Mouse (Mus musculus) urinary bladder, postnatal 0 days (tissue): ENCODE data around the gene Cd38. TPM values are rescaled to one million over a fixed set of nuclear protein-coding genes. Genes with fewer than 3 reads are reported as not detected.

Source experiments
- polyA plus RNA-seq: library from polyadenylated mRNA; unstranded; fragments of >200 nt; fragmentation: Nextera tagmentation; extraction: Ambion mirVana; gene quantifications from 2 replicates; pipeline ENCODE4 v1.2.1, GENCODE M21; 2015

The Cd38 gene
- polyA plus RNA-seq = 3.9 and 8.6 TPM in 2 replicates

DNA sequence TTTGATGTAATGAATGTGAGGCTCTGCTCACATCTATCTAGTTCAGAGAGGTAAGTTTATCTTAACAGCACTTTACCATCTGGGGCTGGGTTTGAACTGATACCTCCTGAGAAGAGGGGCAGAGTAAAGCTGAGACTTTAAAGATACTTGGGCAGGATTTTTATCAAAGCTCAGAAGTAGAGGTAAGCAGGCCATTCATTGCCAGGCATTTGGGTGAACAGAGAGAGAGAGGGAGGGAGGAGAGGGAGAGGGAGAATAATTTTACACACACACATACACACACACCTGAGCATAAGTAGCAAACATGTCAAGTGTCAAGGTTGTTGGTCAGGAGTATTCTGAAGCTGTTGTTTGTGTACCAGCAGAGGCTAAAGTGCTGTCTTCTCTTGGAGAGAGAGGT, at the start of gene Cd38:
Cd38 (plus strand) TSS at position 301 of the 400 bp plus-strand sequence.

DNA sequence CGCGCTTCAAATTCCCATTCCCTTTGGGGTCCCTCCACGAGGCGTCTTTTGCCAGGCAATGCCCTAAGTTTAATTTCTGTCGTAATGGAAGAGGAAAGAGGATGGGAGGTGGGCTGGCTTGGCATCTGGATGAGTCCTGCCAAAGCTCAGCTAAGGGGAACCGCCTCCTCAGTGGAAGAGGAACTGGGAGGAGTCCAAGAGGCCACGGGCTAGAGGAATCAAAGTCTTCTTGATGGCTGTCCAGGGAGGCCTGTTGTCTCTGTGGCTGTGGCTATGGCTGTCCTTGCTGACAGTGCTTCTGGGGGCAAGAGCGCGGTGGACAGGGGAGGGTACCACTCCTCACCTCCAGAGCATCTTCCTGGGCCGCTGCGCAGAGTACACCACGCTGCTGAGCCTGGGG, 49.7 kb upstream of the Cd38 start, which contains the start of gene Bst1:
Bst1 (plus strand) TSS at position 191 of the 400 bp plus-strand sequence.

DNA sequence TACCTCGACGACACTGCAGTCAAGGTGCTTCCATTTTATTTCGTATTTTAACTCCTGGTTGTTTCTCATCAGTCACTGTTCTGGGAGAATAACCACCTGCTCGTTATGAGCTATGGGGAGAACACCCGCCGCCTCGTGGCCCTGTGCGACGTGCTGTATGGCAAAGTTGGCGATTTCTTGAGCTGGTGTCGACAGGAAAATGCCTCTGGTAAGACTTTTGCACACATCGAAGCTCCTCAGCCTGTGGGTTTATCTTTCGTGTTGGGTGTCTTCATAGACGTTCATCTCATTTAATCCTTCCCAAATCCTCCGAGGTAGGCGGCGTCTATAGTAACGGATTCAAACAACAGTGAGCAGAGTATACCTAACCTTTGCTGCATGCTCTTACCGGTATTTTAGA, 46.8 kb upstream of the Cd38 start, which contains the start of gene Fbxl5:
Fbxl5 (minus strand) TSS at position 101 of the 400 bp plus-strand sequence.

DNA sequence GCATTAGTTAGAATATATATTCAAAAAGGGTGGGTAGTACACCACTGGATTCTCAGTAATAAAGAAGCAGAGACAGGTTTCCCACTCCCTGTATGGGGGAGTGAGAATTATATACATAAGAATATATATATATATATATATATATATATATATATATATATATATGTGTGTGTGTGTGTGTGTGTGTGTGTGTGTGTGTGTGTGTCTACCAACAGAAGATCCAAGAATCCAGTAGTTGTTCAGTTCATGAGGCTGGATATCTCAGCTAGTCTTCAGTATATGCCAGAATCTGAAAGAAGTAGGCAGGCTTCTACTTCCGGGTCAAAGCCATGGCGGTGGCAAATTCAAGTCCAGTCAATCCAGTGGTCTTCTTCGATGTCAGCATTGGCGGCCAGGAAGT, 44.5 kb downstream of the Cd38 start, which contains the start of gene Gm7879:
Gm7879 (plus strand) TSS at position 301 of the 400 bp plus-strand sequence.

Other genes with a start within 250 kb of the Cd38 start
- 4.2 and 5.4 TPM in 2 replicates for gene Cc2d2a, start 206.2 kb upstream of the Cd38 start, polyA plus RNA-seq
- 2.8 and 8.5 TPM in 2 replicates for gene Bst1, start 49.7 kb upstream of the Cd38 start, polyA plus RNA-seq
- gene Fbxl5, start 46.9 kb upstream of the Cd38 start, polyA plus RNA-seq = 54.6 and 55.9 TPM in 2 replicates
- gene Gm7879, start 44.6 kb downstream of the Cd38 start, polyA plus RNA-seq = not detected in 2 replicates
- gene Fgfbp1, start 113.2 kb downstream of the Cd38 start, polyA plus RNA-seq = 6.8 and 7.8 TPM in 2 replicates
- gene Prom1, start 233.5 kb downstream of the Cd38 start, polyA plus RNA-seq = 4.0 and 4.9 TPM in 2 replicates